Mouse (Mus musculus) cortical plate, adult 2 months (tissue): ENCODE measurements at regions not wholly inside any gene's neighbourhood (a gene's known extent, or its start where the extent isn't known, plus 50 kb on each side); places are given as distances from the start of the nearest gene placed in this dataset.

Experiments
- CTCF ChIP-seq: fragments of 200-500 bp; IDR thresholded peaks from 2 replicates; pipeline ENCODE4 v1.5.1; 2011; ENCODE audit warnings: mild to moderate bottlenecking, control low read depth, low read length; ENCODE audit not compliant: insufficient read depth; ENCODE audit errors: extremely low read depth
- POLR2A ChIP-seq: fragments of 200-500 bp; IDR thresholded peaks from 2 replicates; pipeline ENCODE4 v1.6.1; 2011; ENCODE audit warnings: mild to moderate bottlenecking, low read length, control low read depth; ENCODE audit not compliant: insufficient read depth; ENCODE audit errors: extremely low read depth

DNA sequence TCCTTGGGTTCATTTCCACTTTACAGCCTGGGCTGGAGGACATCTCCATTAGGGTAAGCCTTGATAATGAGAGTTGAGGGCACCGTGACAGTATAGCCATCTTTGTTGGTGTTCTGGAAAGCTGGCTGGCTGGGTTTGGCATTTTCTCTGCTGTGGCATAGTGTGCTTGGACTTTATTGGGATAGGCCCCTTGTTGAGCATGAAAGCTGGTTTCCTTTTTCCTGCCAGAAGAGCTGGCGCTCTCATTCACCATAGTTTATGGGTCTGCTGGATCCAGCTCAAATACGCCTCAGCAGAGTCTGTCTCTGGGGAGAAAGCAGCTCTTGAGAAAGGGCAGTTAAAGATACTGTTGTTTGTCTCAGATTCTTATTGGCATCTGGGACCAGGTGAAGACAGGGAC is 300.0 kb downstream of the Emp1 start:
- no peak for TF ChIP-seq CTCF
- TF ChIP-seq POLR2A = no peak
